Mouse (Mus musculus): ENCODE data around the gene Nfya.

GRCm38 (mm10) chr17:48379050-48379449 is 30.7 kb downstream of the Nfya start:
- TF ChIP-seq CTCF (IDR thresholded peaks at IDR 0.05; ENCODE audit: control insufficient read depth, insufficient read depth, insufficient replicate concordance, low read depth, low read length) (no peak), POLR2A (IDR thresholded peaks at IDR 0.05; ENCODE audit: control insufficient read depth, low read depth, low read length) (no peak)

All from testis, adult 2 months (tissue).